Mouse (Mus musculus) midbrain, embryonic 10.5 days (tissue): ENCODE measurements around the gene Cnnm3. TPM values are rescaled to one million over a fixed set of nuclear protein-coding genes. Genes with fewer than 3 reads are reported as not detected.

ENCODE experiments used
- DNase-seq: peaks from one replicate; pipeline ENCODE4 v3.0.0-alpha.2; 2017; ENCODE audit warnings: low spot score
- H3K27ac ChIP-seq: fragments of 300-500 bp; sonication (generic); replicated peaks from 2 replicates; pipeline ENCODE4 v1.5.1; 2016; ENCODE audit warnings: mild to moderate bottlenecking
- H3K27me3 ChIP-seq: fragments of 300-500 bp; sonication (generic); 2 replicates; pipeline ENCODE4 v1.6.1; 2016; ENCODE audit warnings: low read depth, mild to moderate bottlenecking; ENCODE audit not compliant: poor library complexity, severe bottlenecking
- H3K36me3 ChIP-seq: fragments of 300-500 bp; sonication (generic); 2 replicates; pipeline ENCODE4 v1.6.1; 2016; ENCODE audit warnings: mild to moderate bottlenecking, moderate library complexity
- H3K4me1 ChIP-seq: fragments of 300-500 bp; sonication (generic); 2 replicates; pipeline ENCODE4 v1.6.1; 2016
- H3K4me3 ChIP-seq: fragments of 300-500 bp; sonication (generic); 2 replicates; pipeline ENCODE4 v1.5.1; 2016; ENCODE audit warnings: mild to moderate bottlenecking, moderate library complexity
- H3K9me3 ChIP-seq: fragments of 300-500 bp; sonication (generic); replicated peaks from 2 replicates; pipeline ENCODE4 v1.6.1; 2016; ENCODE audit warnings: mild to moderate bottlenecking
- WGBS: fragments of 180-500 bp; shearing (Covaris S2); methylation state at CpG from one replicate; pipeline ENCODE4 v1.1.7; 2016; 5-methylcytosine and 5-hydroxymethylcytosine counted together
- polyA plus RNA-seq: library from polyadenylated mRNA; unstranded; fragments of >200 nt; fragmentation: Nextera tagmentation; extraction: Ambion mirVana; gene quantifications from 2 replicates; pipeline ENCODE4 v1.2.1, GENCODE M21; 2016

Cnnm3 gene
- polyA plus RNA-seq: 2.6 and 3.1 TPM in 2 replicates

DNA sequence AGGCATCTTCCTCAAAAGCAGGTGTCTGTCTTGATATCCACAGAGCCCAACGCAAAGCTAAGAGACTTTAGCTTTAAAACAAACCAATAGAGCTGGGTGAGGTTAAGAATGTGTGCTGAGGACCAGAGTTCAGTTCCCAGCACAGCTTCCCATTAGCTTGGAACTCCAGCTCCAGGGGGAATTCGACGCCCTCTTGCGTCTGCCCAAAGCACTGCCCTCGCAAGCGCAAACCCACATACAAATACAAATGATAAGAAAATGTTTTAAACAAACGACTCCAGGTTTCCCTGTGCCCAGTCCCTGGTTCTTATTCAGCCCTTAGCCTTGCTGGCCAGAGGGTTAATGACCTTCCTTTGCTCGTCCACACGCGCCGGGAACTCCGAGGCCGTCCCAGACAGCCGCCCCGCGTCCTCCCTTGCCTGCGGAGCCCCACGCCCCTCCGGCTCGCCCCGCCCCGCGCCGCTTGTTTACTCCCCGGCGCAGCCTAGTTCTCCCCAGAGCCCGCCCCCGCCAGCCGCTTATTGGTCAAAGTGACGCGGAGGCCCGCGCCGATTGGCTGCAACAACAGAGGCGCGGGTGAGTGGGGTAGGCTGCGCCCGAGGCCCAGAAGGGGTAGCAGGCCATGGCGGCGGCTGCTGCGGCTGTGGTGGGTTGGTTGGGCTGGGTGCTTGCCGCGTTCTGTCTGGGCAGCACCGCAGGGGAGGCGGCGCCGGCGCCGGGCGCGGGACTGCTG, at the start of gene Cnnm3:
Cnnm3 (plus strand) TSS at position 579 of the 733 bp plus-strand sequence.
- peaks cover 31% of the 10 kb centered on the region for H3K4me1 ChIP-seq
- peak within 1 kb of the TSS; percentile 97 for H3K4me3 ChIP-seq
- peak; percentile 100 for DNase-seq
- no peaks in the 10 kb centered on the region for H3K9me3 ChIP-seq
- H3K27me3 ChIP-seq: no peaks in the 10 kb centered on the region
- 1% methylated on average over 48 of the region's 51 CpGs for WGBS
- H3K27ac ChIP-seq: peak within 1 kb of the TSS; percentile 94
- H3K36me3 ChIP-seq: peaks cover 35% of the 10 kb centered on the region

DNA sequence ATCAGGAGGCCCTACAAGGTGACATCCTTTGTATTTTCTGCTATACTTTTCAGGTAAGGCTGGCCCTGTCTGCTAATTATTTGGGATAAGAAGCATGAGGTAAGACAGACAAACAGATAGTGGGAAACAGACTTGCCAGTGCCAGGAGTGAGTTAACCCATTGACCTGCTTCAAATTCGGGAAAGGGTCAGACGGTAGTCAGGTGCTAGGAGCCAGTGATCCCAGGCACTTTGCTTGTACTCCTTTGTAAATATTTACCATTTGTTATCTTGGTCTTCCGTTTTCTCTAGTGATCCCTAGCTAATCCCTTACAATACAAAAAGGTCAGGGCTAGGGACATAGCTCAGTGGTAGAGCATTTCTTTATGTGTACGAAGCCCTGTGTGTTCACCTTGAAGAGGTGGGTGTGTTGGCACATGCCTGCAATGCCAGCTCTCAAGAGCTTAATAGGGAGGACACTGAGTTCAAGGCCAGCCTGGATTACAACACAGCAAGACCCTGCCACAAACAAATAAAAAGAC, 46.0 kb upstream of the Cnnm3 start:
- Histone ChIP-seq H3K4me3 (no peak overlapping the region), H3K27ac (no peak overlapping the region), H3K36me3 (no peaks in the 10 kb centered on the region), H3K27me3 (peaks cover 20% of the 10 kb centered on the region), H3K4me1 (peaks cover 5% of the 10 kb centered on the region), H3K9me3 (no peaks in the 10 kb centered on the region)
- WGBS: 74% methylated on average over 4 of the region's 4 CpGs
- DNase-seq: no peak

DNA sequence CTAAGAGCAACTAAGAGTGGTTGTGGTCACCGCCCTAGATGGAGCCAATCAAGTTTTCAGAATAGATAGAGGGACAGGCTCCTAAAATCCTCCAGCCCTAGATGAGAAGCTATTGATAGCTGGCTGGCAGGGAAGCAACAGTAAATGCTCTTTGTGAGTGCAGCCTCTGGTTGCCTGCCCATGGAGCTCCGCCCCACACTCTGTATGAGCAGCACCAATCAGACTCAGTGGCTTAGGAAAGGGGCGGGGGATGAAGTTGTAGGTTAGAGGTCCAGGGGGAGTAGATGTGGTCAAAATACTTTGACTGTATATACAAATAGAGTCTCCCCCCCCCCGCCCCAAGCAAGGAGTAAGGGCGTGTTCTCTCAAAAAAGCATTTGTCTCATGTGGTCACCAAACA, 44.2 kb upstream of the Cnnm3 start:
- H3K36me3 ChIP-seq: no peaks in the 10 kb centered on the region
- no peak overlapping the region for H3K27ac ChIP-seq
- H3K4me3 ChIP-seq: no peak overlapping the region
- 48% methylated on average over 5 of the region's 5 CpGs for WGBS
- H3K4me1 ChIP-seq: peaks cover 22% of the 10 kb centered on the region
- H3K27me3 ChIP-seq: peaks cover 24% of the 10 kb centered on the region
- DNase-seq: no peak
- H3K9me3 ChIP-seq: no peaks in the 10 kb centered on the region

DNA sequence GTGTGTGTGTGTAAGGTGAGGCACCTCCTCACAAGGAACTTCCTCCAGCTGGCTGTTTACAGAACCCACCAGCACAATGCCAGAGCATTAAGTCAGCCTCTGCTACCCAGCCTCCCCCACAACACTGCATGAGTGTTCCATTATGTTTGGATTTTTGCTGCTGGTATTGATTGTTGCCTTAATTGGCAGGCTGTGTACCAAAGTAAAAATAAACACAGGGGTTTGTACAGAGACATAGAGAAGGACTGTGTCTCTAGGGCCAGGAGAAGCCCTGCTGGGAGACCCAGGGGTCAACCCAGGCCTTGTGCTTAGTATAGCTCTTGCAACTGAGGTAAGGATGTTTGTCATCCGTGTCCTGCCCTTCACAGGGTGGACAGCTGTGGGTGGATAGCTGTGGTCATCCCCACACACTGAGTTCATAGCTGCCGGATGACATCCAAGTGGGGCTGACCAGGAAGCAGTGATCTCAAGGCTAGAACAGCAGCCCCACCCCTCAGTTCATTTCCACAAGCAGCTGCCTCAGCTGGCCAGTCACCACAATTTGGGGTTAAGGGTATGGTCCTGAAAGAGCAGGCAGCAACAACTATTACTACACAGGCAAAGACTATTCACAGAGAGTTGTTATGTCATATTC, 41.7 kb upstream of the Cnnm3 start:
- H3K27ac ChIP-seq: no peak overlapping the region
- no peaks in the 10 kb centered on the region for H3K9me3 ChIP-seq
- peaks cover 46% of the 10 kb centered on the region for H3K4me1 ChIP-seq
- H3K4me3 ChIP-seq: no peak overlapping the region
- peaks cover 28% of the 10 kb centered on the region for H3K27me3 ChIP-seq
- 41% methylated on average over 2 of the region's 2 CpGs for WGBS
- no peaks in the 10 kb centered on the region for H3K36me3 ChIP-seq
- DNase-seq: no peak

DNA sequence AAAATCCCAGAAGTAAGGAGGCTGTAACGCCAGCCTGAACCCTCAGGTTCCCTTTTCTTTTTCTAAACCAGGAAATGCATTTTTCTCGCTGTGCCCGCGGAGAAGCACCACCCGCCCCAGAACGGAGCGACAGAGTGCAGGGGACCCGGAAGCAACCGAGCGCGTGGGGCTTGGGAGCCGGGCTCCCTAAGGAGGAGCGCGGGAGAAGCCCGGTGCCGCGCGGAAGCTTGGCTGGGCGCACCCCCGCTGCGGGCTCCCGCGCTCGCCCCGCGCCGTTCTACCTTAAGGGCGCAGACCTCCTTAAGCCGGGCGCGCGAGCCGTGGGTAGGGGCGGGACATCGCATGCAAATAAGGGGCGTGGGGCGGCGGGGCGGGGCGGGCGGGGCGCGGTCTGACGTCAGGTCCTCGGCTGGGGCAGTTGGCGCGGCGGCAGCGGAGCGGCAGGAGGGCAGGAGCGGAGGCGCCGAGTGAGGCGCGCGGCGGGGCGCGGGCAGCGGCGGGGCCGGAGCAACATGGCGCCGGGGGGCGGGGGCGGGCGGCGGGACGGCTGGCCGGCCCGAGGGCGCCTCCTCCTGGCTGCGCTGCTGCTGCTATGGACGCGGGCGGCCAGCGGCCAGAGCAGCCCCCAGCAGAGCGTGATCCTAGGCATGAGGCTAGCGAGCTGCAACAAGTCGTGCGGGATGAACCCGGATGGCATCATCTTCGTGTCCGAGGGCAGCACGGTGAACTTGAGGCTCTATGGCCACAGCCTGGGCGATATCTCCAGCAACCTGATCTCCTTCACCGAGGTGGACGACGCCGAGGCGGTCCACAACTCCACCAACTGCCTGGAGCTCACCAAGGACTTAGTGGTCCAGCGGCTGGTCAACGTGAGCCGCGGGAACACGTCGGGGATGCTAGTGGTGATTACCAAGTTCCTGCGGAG, 40.2 kb upstream of the Cnnm3 start, which contains the start of gene Cnnm4:
Cnnm4 (plus strand) TSS at position 440 of the 925 bp plus-strand sequence.
- peaks cover 62% of the 10 kb centered on the region for H3K4me1 ChIP-seq
- peaks cover 28% of the 10 kb centered on the region for H3K27me3 ChIP-seq
- H3K4me3 ChIP-seq: peak within 1 kb of the TSS; percentile 70
- H3K36me3 ChIP-seq: no peaks in the 10 kb centered on the region
- no peaks in the 10 kb centered on the region for H3K9me3 ChIP-seq
- H3K27ac ChIP-seq: peak within 1 kb of the TSS; percentile 87
- peak; percentile 94 for DNase-seq
- WGBS: under 1% methylated on average over 95 of the region's 98 CpGs

DNA sequence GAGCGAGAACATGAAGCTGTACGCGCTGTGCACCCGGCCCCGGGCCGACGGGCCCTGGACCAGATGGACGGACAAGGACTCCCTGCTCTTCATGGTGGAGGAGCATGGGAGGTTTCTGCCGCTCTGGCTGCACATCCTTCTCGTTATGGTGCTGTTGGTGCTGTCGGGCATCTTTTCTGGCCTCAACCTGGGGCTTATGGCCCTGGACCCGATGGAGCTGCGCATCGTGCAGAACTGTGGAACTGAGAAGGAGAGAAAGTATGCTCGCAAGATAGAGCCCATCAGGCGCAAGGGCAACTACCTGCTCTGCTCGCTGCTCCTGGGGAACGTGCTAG, 39.6 kb upstream of the Cnnm3 start:
- peaks cover 28% of the 10 kb centered on the region for H3K27me3 ChIP-seq
- no peaks in the 10 kb centered on the region for H3K9me3 ChIP-seq
- no peaks in the 10 kb centered on the region for H3K36me3 ChIP-seq
- WGBS: 19% methylated on average over 18 of the region's 18 CpGs
- peak overlapping the region; percentile 70 for H3K4me3 ChIP-seq
- peaks cover 64% of the 10 kb centered on the region for H3K4me1 ChIP-seq
- H3K27ac ChIP-seq: peak overlapping the region; percentile 87
- DNase-seq: no peak

DNA sequence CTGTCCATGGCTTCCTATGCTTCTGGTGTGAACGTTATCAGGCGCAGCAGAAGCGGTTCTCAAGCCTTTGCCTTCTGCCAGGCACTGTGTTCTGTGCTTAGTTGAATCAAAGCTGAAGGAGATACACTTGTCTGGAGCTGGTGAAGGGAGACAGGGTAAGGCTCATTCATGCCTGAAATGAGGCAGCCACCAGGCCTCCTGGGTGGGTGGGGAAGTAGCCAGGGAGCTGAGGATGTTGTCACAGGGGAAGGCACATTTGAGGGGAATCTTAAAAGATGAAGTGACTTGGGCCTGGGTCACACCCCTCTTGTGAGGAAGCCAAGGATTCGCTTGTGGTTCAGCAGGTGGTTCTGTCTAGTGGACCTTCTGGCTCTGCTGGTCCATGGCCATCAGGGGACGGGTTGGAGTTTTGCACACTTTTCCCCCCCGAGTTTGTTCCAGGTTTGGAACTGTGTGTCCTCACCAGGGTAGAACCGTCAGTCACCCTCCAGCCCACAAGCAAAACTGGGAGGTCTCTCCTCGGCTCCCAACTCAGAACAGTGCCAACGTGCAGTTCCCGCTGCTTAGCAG, 38.4 kb upstream of the Cnnm3 start:
- Histone ChIP-seq H3K4me1 (peaks cover 72% of the 10 kb centered on the region), H3K36me3 (no peaks in the 10 kb centered on the region), H3K9me3 (no peaks in the 10 kb centered on the region), H3K27me3 (peaks cover 25% of the 10 kb centered on the region), H3K4me3 (peak overlapping the region; percentile 70), H3K27ac (no peak overlapping the region)
- WGBS: 83% methylated on average over 10 of the region's 10 CpGs
- DNase-seq: no peak

DNA sequence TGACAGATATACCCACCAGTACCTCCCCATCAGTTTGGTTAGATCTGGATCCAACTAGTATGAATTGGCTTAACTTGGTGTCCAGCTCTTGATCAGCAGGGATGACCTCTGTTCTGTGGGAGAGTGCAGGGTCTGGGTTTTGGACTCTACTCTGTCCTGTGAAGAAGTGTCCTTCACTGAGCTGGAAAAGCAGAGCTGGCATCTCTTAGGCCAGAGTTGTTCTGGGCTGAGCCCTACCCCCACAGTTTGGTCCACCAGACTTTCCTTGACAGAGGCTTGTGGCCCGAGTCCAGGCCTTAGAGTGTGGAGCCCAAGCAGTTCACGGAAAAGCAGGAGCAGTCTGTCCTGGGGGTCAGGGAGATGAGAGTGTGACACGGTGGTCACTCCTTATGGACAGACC, 37.0 kb upstream of the Cnnm3 start:
- H3K4me3 ChIP-seq: peak overlapping the region; percentile 70

DNA sequence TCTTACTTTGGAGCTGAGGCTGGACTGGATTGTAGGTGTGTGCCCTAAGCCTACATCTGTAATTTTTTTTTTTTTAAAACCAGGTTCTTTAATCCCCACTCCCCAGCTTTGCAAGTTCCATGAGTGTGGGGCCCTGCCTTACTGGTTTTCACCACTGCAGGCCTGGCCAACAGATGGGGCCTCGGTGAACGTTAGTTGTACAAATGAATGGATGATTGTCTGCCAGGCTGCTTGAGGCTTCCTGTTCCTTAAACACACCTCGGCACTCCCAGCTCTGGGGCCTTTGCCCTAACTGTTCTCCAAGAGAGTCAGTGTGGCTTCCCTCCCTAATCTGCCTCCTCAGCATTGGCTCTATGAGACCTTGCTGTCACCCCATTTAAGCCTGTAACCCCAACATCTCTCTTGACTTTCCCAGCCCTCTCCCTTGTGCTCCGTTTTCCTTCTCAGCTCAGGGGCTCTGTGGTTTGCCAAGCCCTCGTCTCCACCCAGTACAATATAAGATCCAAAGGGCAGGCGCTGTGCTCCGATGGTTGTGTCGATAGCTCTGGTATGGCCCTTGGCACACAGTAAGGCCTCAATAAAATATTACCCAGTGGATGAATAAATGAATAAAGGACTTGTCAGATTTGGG, 36.1 kb upstream of the Cnnm3 start:
- peak overlapping the region; percentile 70; the same call in 1 of the 2 replicates for H3K4me3 ChIP-seq
- WGBS: 62% methylated on average over 8 of the region's 8 CpGs

More for the DNA sequence above, 37.0 kb upstream of the Cnnm3 start:
- peaks cover 19% of the 10 kb centered on the region for H3K27me3 ChIP-seq
- H3K36me3 ChIP-seq: no peaks in the 10 kb centered on the region
- peaks cover 80% of the 10 kb centered on the region for H3K4me1 ChIP-seq
- no peak overlapping the region for H3K27ac ChIP-seq
- DNase-seq: no peak
- no peaks in the 10 kb centered on the region for H3K9me3 ChIP-seq
- 86% methylated on average over 3 of the region's 3 CpGs for WGBS

DNA sequence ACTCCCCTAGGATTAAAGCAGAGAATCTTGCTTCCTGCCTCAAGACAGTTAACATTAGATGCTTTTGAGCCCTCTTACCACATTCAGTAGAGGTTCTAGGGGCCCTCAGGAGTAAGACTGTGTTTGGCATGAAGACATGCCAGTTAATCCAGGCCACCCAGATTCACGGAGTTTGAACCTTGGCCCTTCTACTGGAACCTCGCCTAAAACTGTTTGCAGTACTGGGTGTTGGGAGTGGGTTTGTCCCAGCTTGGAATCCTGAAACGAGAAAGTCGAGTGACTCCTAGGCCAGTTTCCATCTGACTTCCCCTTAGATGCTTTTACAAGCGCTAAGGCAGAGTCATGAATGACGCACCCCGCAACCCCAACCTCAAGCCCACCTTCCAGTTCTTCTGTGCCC, 35.2 kb upstream of the Cnnm3 start:
- Histone ChIP-seq H3K4me1 (peaks cover 68% of the 10 kb centered on the region), H3K9me3 (no peaks in the 10 kb centered on the region), H3K36me3 (no peaks in the 10 kb centered on the region), H3K27ac (no peak overlapping the region), H3K4me3 (no peak overlapping the region), H3K27me3 (peaks cover 12% of the 10 kb centered on the region)
- WGBS: 85% methylated on average over 7 of the region's 7 CpGs
- no peak for DNase-seq

More for the DNA sequence above, 36.1 kb upstream of the Cnnm3 start:
- Histone ChIP-seq H3K27me3 (peaks cover 12% of the 10 kb centered on the region), H3K4me1 (peaks cover 76% of the 10 kb centered on the region), H3K27ac (no peak overlapping the region), H3K36me3 (no peaks in the 10 kb centered on the region), H3K9me3 (no peaks in the 10 kb centered on the region)
- no peak for DNase-seq

DNA sequence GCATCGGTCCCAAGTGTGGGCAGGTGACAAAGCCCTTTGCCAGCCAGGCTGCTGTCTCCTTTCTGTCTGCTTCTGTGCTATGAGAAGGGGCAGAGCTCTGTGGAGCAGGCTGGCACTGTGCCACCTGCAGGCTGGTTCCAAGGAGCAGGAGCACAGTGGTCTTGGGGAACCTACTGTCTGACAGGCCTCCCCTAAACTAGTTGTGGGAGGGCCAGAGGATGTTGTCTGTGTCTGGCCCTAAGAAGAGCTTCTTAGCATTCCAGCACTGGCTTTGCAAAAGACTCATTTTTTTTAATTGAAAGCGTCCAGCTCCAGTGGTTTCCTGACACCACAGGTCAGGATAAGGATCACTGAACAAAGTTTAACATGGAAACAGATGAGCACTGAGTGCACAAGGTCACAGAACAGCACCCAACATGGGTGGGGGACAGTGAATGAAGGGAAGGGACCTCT, 33.3 kb upstream of the Cnnm3 start:
- no peak overlapping the region for H3K27ac ChIP-seq
- no peak overlapping the region for H3K4me3 ChIP-seq
- DNase-seq: no peak
- no peaks in the 10 kb centered on the region for H3K27me3 ChIP-seq
- WGBS: 59% methylated on average over 2 of the region's 2 CpGs
- H3K9me3 ChIP-seq: no peaks in the 10 kb centered on the region
- H3K36me3 ChIP-seq: no peaks in the 10 kb centered on the region
- peaks cover 49% of the 10 kb centered on the region for H3K4me1 ChIP-seq
